Comparison of ENCODE assay signal across 29 mouse cellular contexts in the genomic region with DNA sequence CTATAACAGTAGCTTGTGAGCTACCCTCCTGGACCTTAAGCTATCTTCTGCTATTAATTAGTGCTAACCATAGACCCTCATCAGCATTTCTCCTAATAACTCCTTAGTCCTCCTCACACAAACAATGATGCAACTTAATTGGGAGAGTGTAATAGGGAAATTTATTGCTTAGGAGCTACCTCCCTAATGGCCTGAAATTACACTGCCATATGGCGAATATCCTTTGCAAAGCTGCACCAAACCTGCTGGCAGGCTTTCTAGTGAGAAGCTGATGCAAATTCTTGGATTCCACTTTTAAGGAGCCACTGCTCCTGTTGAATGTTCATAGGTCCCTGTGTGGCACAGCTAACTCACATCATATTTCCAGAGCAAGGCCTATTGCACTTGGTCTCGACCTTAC. TPM values are rescaled to one million over a fixed set of nuclear protein-coding genes. Genes with fewer than 3 reads are reported as not detected.
DNase-seq lines count a peak whose midpoint lies in the region; ATAC-seq lines count a peak whose summit lies in the region.
"Had no signal": no experiment of that assay in that cellular context is flagged by ENCODE, and none has a peak within 500 bp of the region (broad histone marks: within the 10 kb centered on the region; RNA-seq: fewer than 3 reads in every experiment).

No protein-coding gene starts in this region.

- WGBS in forebrain, embryonic 14.5 days: 69% methylated on average over 2 of the region's 2 CpGs
- 92% methylated on average over 2 of the region's 2 CpGs for WGBS in forebrain, embryonic 10.5 days
- 90% methylated on average over 2 of the region's 2 CpGs for WGBS in hindbrain, embryonic 10.5 days

- DNase-seq in cerebellum, adult 9-10 months: peak; percentile 2
- peak; percentile 62 for DNase-seq in forebrain, embryonic 14.5 days (ENCODE audit: low spot score)
- DNase-seq in forebrain, embryonic 10.5 days (ENCODE audit: extremely low spot score, low spot score): no peak
- DNase-seq in heart, adult 11 months: peak; percentile 59
- no peak for DNase-seq in heart, postnatal 10 days
- DNase-seq in hindbrain, embryonic 10.5 days (ENCODE audit: low spot score): no peak
- DNase-seq: adrenal gland, adult 8-10 months; adrenal gland, postnatal 25 days; cerebellum, adult 11-12 months; cerebellum, adult 8-10 months; cerebellum, postnatal 36 days; embryo, embryonic 11 days; gastrocnemius, adult 2 months; gastrocnemius, postnatal 14 days; heart, adult 18-20 months; heart, postnatal 14 days; heart, postnatal 4 days; kidney, adult 18-20 months; kidney, adult 9 months had no signal

- H3K4me1 ChIP-seq in forebrain, embryonic 14.5 days (ENCODE audit: control insufficient read depth, insufficient read depth, low read length): no peaks in the 10 kb centered on the region; the same call in 1 of the 2 replicates
- H3K4me1 ChIP-seq in forebrain, embryonic 10.5 days: no peaks in the 10 kb centered on the region
- H3K4me1 ChIP-seq in hindbrain, embryonic 10.5 days (replicated peaks): no peaks in the 10 kb centered on the region
- H3K4me1 ChIP-seq: embryonic facial prominence, embryonic 10.5 days; embryonic facial prominence, embryonic 13.5 days; heart, embryonic 12.5 days; heart, embryonic 15.5 days; hindbrain, embryonic 12.5 days; hindbrain, embryonic 15.5 days; intestine, embryonic 15.5 days had no signal

- no peak for ATAC-seq in cerebellum, adult (ENCODE audit: insufficient number of reproducible peaks, low FRiP score, low TSS enrichment)
- ATAC-seq in forebrain, embryonic 14.5 days: peak; percentile 58
- ATAC-seq: activated CD4-positive, CD25-positive, alpha-beta regulatory T cell, adult 4 months; intestine, embryonic 15.5 days had no signal

- H3K36me3 ChIP-seq in forebrain, embryonic 14.5 days (ENCODE audit: control insufficient read depth, insufficient read depth, low read length): no peaks in the 10 kb centered on the region
- peaks cover 6% of the 10 kb centered on the region; the same call in 1 of the 2 replicates for H3K36me3 ChIP-seq in forebrain, embryonic 10.5 days (replicated peaks)
- H3K36me3 ChIP-seq in hindbrain, embryonic 10.5 days: 0 out of 2 replicates have a peak, but pooled peaks cover 4% of the 10 kb centered on the region
- H3K36me3 ChIP-seq: heart, embryonic 15.5 days; hindbrain, embryonic 12.5 days; hindbrain, embryonic 15.5 days; intestine, embryonic 15.5 days had no signal

- no peak overlapping the region for H3K27ac ChIP-seq in forebrain, embryonic 14.5 days (ENCODE audit: low read depth, low read length)
- no peak overlapping the region for H3K27ac ChIP-seq in forebrain, embryonic 10.5 days
- no peak overlapping the region for H3K27ac ChIP-seq in hindbrain, embryonic 10.5 days
- H3K27ac ChIP-seq: embryonic facial prominence, embryonic 10.5 days; embryonic facial prominence, embryonic 13.5 days; gastrocnemius, adult 2 months; heart, embryonic 15.5 days; hindbrain, embryonic 12.5 days; hindbrain, embryonic 15.5 days; intestine, embryonic 15.5 days had no signal

- intact Hi-C loops in heart, postnatal 10 days (cut with DNase I): no loop called here

- H3K9ac ChIP-seq in forebrain, embryonic 14.5 days (ENCODE audit: low read length): no peak overlapping the region
- H3K9ac ChIP-seq: embryonic facial prominence, embryonic 13.5 days; heart, embryonic 12.5 days; heart, embryonic 15.5 days; hindbrain, embryonic 12.5 days; hindbrain, embryonic 15.5 days; intestine, embryonic 15.5 days had no signal

- no peaks in the 10 kb centered on the region for H3K27me3 ChIP-seq in forebrain, embryonic 14.5 days (replicated peaks; ENCODE audit: control insufficient read depth, insufficient read depth, low read length)
- no peaks in the 10 kb centered on the region for H3K27me3 ChIP-seq in forebrain, embryonic 10.5 days (ENCODE audit: poor library complexity, severe bottlenecking)
- no peaks in the 10 kb centered on the region for H3K27me3 ChIP-seq in hindbrain, embryonic 10.5 days (ENCODE audit: insufficient read depth, poor library complexity, severe bottlenecking)
- H3K27me3 ChIP-seq: embryonic facial prominence, embryonic 13.5 days; heart, embryonic 12.5 days; heart, embryonic 15.5 days; hindbrain, embryonic 12.5 days; hindbrain, embryonic 15.5 days; intestine, embryonic 15.5 days had no signal

- no peaks in the 10 kb centered on the region for H3K9me3 ChIP-seq in forebrain, embryonic 14.5 days (replicated peaks; ENCODE audit: control insufficient read depth, low read length)
- H3K9me3 ChIP-seq in forebrain, embryonic 10.5 days: no peaks in the 10 kb centered on the region
- no peaks in the 10 kb centered on the region for H3K9me3 ChIP-seq in hindbrain, embryonic 10.5 days
- H3K9me3 ChIP-seq: embryonic facial prominence, embryonic 10.5 days; embryonic facial prominence, embryonic 13.5 days; heart, embryonic 12.5 days; heart, embryonic 15.5 days; hindbrain, embryonic 12.5 days; hindbrain, embryonic 15.5 days; intestine, embryonic 15.5 days had no signal

- no peak overlapping the region for H3K4me3 ChIP-seq in forebrain, embryonic 14.5 days (ENCODE audit: low read depth, low read length)
- no peak overlapping the region for H3K4me3 ChIP-seq in forebrain, embryonic 10.5 days
- H3K4me3 ChIP-seq in hindbrain, embryonic 10.5 days: no peak overlapping the region
- H3K4me3 ChIP-seq: embryonic facial prominence, embryonic 10.5 days; embryonic facial prominence, embryonic 13.5 days; erythroblast, embryonic 14.5 days; gastrocnemius, adult 2 months; heart, embryonic 12.5 days; heart, embryonic 15.5 days; hindbrain, embryonic 12.5 days; hindbrain, embryonic 15.5 days; intestine, embryonic 15.5 days had no signal

- no peak overlapping the region for H3K4me2 ChIP-seq in forebrain, embryonic 14.5 days (ENCODE audit: low read length)
- H3K4me2 ChIP-seq: embryonic facial prominence, embryonic 13.5 days; heart, embryonic 12.5 days; heart, embryonic 15.5 days; hindbrain, embryonic 12.5 days; hindbrain, embryonic 15.5 days; intestine, embryonic 15.5 days had no signal

RNA-seq across cellular contexts. Expression of gene Fam196a, which starts 52.7 kb away (rescaled TPM):
- 9.5 and 11.1 TPM in 2 replicates for polyA plus RNA-seq in forebrain, embryonic 14.5 days (2014; fragmentation: Nextera tagmentation; extraction: Ambion mirVana)
- polyA plus RNA-seq in forebrain, embryonic 10.5 days (2016; fragmentation: Nextera tagmentation; extraction: Ambion mirVana): 1.9 and 2.1 TPM in 2 replicates
- total RNA-seq in heart, postnatal 10 days (2021): not detected
- 1.9 and 2.1 TPM in 2 replicates for polyA plus RNA-seq in hindbrain, embryonic 10.5 days (2016; fragmentation: Nextera tagmentation; extraction: Ambion mirVana)
- total RNA-seq: heart, adult 18-20 months; heart, postnatal 14 days; heart, postnatal 4 days had no signal
- polyA plus RNA-seq: activated CD4-positive, CD25-positive, alpha-beta regulatory T cell, adult 4 months; erythroblast, embryonic 14.5 days had no signal

Comparison
In these comparisons a context has a peak if more than half of its experiments do, and no peak if none do; other contexts are left out.
1. DNase-seq: peak in cerebellum, adult 9-10 months (single experiment), forebrain, embryonic 14.5 days (single experiment) and heart, adult 11 months (single experiment); none in forebrain, embryonic 10.5 days (single experiment), heart, postnatal 10 days (0 of 2) and hindbrain, embryonic 10.5 days (single experiment).